Mouse (Mus musculus) forebrain, embryonic 16.5 days (tissue): ENCODE data around the gene Dnlz. TPM values are rescaled to one million over a fixed set of nuclear protein-coding genes. Genes with fewer than 3 reads are reported as not detected.

Experiments
- ATAC-seq: fragments of 200-750 bp; cut with Nextera tagmentation; 2 replicates; pipeline ENCODE4 v1.8.0; 2017; ENCODE audit warnings: mild to moderate bottlenecking, moderate library complexity
- H3K27ac ChIP-seq: fragments of 300-500 bp; sonication (generic); 2 replicates; pipeline ENCODE4 v1.5.1; 2014; ENCODE audit warnings: low read length, control low read depth
- H3K27me3 ChIP-seq: fragments of 300-500 bp; sonication (generic); replicated peaks from 2 replicates; pipeline ENCODE4 v1.6.1; 2014; ENCODE audit warnings: low read length; ENCODE audit not compliant: control insufficient read depth, insufficient read depth
- H3K36me3 ChIP-seq: fragments of 300-500 bp; sonication (generic); 2 replicates; pipeline ENCODE4 v1.6.1; 2014; ENCODE audit not compliant: control insufficient read depth, insufficient read depth
- H3K4me1 ChIP-seq: fragments of 300-500 bp; sonication (generic); replicated peaks from 2 replicates; pipeline ENCODE4 v1.6.1; 2014; ENCODE audit warnings: low read length; ENCODE audit not compliant: control insufficient read depth, insufficient read depth
- H3K4me2 ChIP-seq: fragments of 300-500 bp; sonication (generic); 2 replicates; pipeline ENCODE4 v1.6.1; 2014; ENCODE audit warnings: mild to moderate bottlenecking, low read length, control low read depth
- H3K4me3 ChIP-seq: fragments of 300-500 bp; sonication (generic); replicated peaks from 2 replicates; pipeline ENCODE4 v1.5.1; 2014; ENCODE audit warnings: mild to moderate bottlenecking, low read length, control low read depth
- H3K9ac ChIP-seq: fragments of 300-500 bp; sonication (generic); replicated peaks from 2 replicates; pipeline ENCODE4 v1.6.1; 2014; ENCODE audit warnings: low read depth, low read length, control low read depth
- H3K9me3 ChIP-seq: fragments of 300-500 bp; sonication (generic); 2 replicates; pipeline ENCODE4 v1.6.1; 2016; ENCODE audit warnings: low read length; ENCODE audit not compliant: control insufficient read depth
- WGBS: fragments of 180-500 bp; shearing (Covaris S2); extraction: QIAGEN DNeasy Blood & Tissue Kit; methylation state at CpG from one replicate; pipeline ENCODE4 v1.1.7; 2014; 5-methylcytosine and 5-hydroxymethylcytosine counted together
- polyA plus RNA-seq: library from polyadenylated mRNA; unstranded; fragments of >200 nt; fragmentation: Nextera tagmentation; extraction: Ambion mirVana; gene quantifications from 2 replicates; pipeline ENCODE4 v1.2.1, GENCODE M21; 2015

Dnlz gene
- polyA plus RNA-seq, 1 experiment from 2014 or later: 32.5 TPM

DNA sequence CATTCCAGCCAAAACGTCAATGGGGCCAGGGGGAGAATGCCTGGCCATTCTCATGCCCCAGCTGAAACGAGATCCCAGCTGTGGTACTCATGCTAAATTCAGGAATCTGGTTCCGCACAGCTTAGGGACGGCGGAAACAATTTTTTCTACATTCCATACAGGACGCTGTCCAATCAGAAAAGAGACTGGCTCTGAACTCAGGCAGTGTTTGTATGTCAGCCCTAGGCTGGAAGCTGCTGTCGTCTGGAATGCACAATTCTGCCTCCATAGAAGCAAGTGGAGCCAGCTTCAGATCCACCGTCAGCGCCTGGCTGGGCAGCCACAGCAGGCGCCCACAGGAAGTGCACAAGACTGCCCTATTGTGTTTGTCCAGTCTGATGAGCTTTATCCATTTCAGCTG, 42.2 kb downstream of the Dnlz start:
- H3K9me3 ChIP-seq: no peaks in the 10 kb centered on the region
- no peak overlapping the region for H3K4me2 ChIP-seq
- 19% methylated on average over 10 of the region's 10 CpGs for WGBS
- peak overlapping the region; percentile 27; the same call in 1 of the 2 replicates for H3K27ac ChIP-seq
- H3K27me3 ChIP-seq: no peaks in the 10 kb centered on the region
- peak; percentile 69; the same call in 1 of the 2 replicates for ATAC-seq
- H3K4me3 ChIP-seq: no peak overlapping the region
- H3K9ac ChIP-seq: peak overlapping the region; percentile 11; the same call in 1 of the 2 replicates
- no peaks in the 10 kb centered on the region for H3K36me3 ChIP-seq
- peaks cover 10% of the 10 kb centered on the region for H3K4me1 ChIP-seq

DNA sequence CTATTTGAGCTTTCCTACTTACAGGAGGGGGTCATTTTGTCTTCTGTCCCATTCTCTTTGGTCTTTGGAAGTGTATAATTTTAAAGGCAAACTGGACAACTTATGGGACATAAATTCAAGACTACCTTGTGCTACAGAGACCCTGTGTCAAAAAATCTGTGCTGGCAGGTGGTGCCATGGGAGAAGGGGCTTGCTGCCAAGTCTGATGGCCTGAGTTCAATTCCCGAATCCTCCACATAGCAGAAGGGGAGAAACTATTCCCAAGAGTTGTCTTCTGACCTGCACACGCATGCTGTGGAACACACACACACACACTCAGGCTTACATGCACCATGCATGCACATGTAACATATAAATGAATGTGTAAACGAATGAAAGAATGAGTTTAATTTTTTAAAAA, 45.2 kb downstream of the Dnlz start:
- H3K27me3 ChIP-seq: no peaks in the 10 kb centered on the region
- no peak overlapping the region for H3K9ac ChIP-seq
- peaks cover 6% of the 10 kb centered on the region; the same call in 1 of the 2 replicates for H3K4me1 ChIP-seq
- H3K27ac ChIP-seq: no peak overlapping the region
- WGBS: 91% methylated on average over 3 of the region's 3 CpGs
- H3K9me3 ChIP-seq: no peaks in the 10 kb centered on the region
- no peak overlapping the region for H3K4me2 ChIP-seq
- H3K36me3 ChIP-seq: no peaks in the 10 kb centered on the region
- no peak for ATAC-seq
- no peak overlapping the region for H3K4me3 ChIP-seq

DNA sequence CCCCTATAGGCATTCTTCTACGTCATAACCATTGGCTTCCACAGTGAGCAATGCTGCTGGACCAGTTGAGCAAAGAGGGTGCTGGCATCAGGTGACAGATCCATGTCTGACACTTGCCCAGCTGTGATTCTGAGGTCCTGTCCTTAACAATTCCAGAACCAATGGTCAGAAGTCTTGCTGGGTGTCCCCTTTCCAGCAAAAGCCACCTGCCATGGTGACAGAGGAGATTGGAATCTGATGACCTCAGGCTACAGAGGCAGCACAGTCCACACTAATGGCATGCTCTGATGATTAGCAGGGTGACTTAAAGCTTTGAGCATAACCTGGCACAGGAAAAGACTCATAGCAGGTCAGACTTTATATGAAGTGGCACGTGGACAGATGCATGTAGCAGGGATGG, 46.4 kb downstream of the Dnlz start:
- no peak overlapping the region for H3K4me3 ChIP-seq
- 76% methylated on average over 2 of the region's 2 CpGs for WGBS
- ATAC-seq: no peak
- H3K36me3 ChIP-seq: no peaks in the 10 kb centered on the region
- H3K9ac ChIP-seq: no peak overlapping the region
- H3K27ac ChIP-seq: no peak overlapping the region
- peaks cover 8% of the 10 kb centered on the region for H3K4me1 ChIP-seq
- no peaks in the 10 kb centered on the region for H3K27me3 ChIP-seq
- no peaks in the 10 kb centered on the region for H3K9me3 ChIP-seq
- no peak overlapping the region for H3K4me2 ChIP-seq

DNA sequence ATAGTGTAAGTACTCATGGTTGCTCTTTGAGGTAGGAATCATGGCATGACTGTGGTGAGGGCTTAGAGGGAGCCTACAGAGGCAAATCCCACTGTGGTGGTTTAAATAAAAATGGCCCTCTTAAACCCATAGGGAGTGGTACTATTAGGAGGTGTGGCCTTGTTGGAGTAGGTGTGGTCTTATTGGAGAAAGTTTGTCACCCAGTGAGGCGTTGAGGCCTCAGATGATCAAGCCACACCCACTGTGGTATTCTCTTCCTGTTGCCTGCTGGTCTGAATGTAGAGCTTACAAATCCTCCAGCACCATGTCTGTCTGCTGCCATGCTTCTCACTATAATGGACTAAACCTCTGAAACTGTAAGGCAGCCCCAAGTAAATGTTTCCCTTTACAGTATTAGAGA, 47.2 kb downstream of the Dnlz start:
- 67% methylated on average over 1 of the region's 1 CpGs for WGBS
- no peaks in the 10 kb centered on the region for H3K27me3 ChIP-seq
- no peak for ATAC-seq

GRCm38 (mm10) chr2:26302005-26302503, 49.9 kb downstream of the Dnlz start:
- no peak overlapping the region for H3K4me2 ChIP-seq
- no peak for ATAC-seq
- no peak overlapping the region for H3K4me3 ChIP-seq
- peaks cover 37% of the 10 kb centered on the region for H3K4me1 ChIP-seq
- H3K27me3 ChIP-seq: no peaks in the 10 kb centered on the region
- WGBS: 90% methylated on average over 10 of the region's 10 CpGs
- H3K9ac ChIP-seq: no peak overlapping the region
- H3K27ac ChIP-seq: no peak overlapping the region
- no peaks in the 10 kb centered on the region for H3K9me3 ChIP-seq
- H3K36me3 ChIP-seq: no peaks in the 10 kb centered on the region

More for the DNA sequence above, 47.2 kb downstream of the Dnlz start:
- no peaks in the 10 kb centered on the region for H3K36me3 ChIP-seq
- H3K27ac ChIP-seq: no peak overlapping the region
- no peaks in the 10 kb centered on the region for H3K9me3 ChIP-seq
- no peak overlapping the region for H3K9ac ChIP-seq
- H3K4me2 ChIP-seq: no peak overlapping the region
- peaks cover 14% of the 10 kb centered on the region for H3K4me1 ChIP-seq
- no peak overlapping the region for H3K4me3 ChIP-seq

DNA sequence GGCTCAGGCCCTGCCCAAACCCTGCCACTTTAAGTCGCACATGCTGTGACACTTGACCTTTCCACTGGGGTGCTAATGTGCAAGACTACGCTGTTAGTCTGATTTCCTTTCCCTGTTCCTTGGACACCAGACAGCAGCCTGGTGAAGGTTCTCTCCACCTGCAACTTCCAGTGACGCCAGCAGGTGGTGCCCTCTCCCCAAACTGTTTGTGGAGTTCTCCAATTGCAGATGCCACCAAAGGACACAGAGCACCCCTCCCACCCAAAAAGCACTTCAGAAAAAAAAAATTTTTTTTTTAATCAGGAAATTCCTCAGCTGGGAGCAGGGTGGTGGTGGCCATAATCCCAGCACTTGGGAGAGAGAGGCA, 51.1 kb downstream of the Dnlz start:
- no peak overlapping the region; the same call in 1 of the 2 replicates for H3K27ac ChIP-seq
- H3K9ac ChIP-seq: no peak overlapping the region
- H3K36me3 ChIP-seq: no peaks in the 10 kb centered on the region
- WGBS: 0% methylated on average over 3 of the region's 3 CpGs
- H3K27me3 ChIP-seq: no peaks in the 10 kb centered on the region
- no peak overlapping the region for H3K4me3 ChIP-seq
- ATAC-seq: no peak
- peaks cover 44% of the 10 kb centered on the region for H3K4me1 ChIP-seq
- no peaks in the 10 kb centered on the region for H3K9me3 ChIP-seq
- H3K4me2 ChIP-seq: no peak overlapping the region

GRCm38 (mm10) chr2:26300161-26300807, 51.6 kb downstream of the Dnlz start:
- H3K9me3 ChIP-seq: no peaks in the 10 kb centered on the region
- no peak overlapping the region; the same call in 1 of the 2 replicates for H3K27ac ChIP-seq
- 29% methylated on average over 5 of the region's 5 CpGs for WGBS
- H3K9ac ChIP-seq: no peak overlapping the region
- H3K4me3 ChIP-seq: no peak overlapping the region
- H3K27me3 ChIP-seq: no peaks in the 10 kb centered on the region
- no peak overlapping the region for H3K4me2 ChIP-seq
- H3K4me1 ChIP-seq: peaks cover 44% of the 10 kb centered on the region
- no peaks in the 10 kb centered on the region for H3K36me3 ChIP-seq
- ATAC-seq: no peak

DNA sequence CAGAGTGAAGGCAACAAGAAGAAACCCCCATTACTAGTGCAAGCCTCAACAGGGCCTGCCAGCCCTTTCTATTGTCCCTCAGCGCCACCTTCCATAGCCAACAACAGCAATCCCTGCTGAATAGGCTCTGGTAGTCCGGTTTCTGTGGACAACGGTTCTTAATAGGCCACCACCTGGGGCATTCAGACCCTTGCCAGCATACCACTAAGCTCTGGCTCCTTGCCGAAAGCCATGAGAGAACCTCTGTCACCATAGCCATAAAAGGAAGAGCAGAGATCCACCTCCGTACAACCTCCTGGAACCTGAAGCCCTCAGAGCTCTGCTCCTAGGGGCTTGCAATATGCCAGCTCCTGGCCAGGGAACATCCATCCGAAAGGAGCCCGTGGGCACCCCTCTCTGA, 52.6 kb downstream of the Dnlz start:
- Histone ChIP-seq H3K36me3 (no peaks in the 10 kb centered on the region), H3K4me3 (no peak overlapping the region), H3K4me2 (no peak overlapping the region), H3K9me3 (no peaks in the 10 kb centered on the region), H3K9ac (peak overlapping the region; percentile 38), H3K4me1 (peaks cover 44% of the 10 kb centered on the region), H3K27me3 (no peaks in the 10 kb centered on the region), H3K27ac (peak overlapping the region; percentile 60)
- 22% methylated on average over 7 of the region's 7 CpGs for WGBS
- no peak for ATAC-seq

DNA sequence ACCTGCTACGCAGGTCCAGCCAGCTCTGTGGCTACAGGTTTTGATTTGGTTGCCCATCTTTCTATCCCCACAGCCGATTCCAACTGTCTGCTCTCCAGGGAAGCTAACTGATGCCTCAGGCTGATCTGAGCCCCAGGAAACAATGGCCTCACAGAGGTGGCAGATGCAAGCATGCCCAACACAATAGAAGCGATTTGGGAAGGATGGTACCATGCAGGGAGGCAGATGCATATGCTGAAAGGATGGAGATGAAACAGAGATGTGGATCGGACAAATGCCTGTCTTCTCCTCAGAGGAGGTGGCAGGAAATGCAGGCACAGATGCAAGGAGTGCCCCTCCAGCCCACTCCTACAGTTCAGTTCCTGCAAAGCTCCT, 53.1 kb downstream of the Dnlz start:
- Histone ChIP-seq H3K9ac (peak overlapping the region; percentile 38), H3K4me1 (peaks cover 44% of the 10 kb centered on the region), H3K27ac (peak overlapping the region; percentile 60), H3K4me3 (no peak overlapping the region; the same call in 1 of the 2 replicates), H3K9me3 (no peaks in the 10 kb centered on the region), H3K27me3 (no peaks in the 10 kb centered on the region), H3K36me3 (no peaks in the 10 kb centered on the region), H3K4me2 (peak overlapping the region; percentile 28)
- 6% methylated on average over 4 of the region's 4 CpGs for WGBS
- peak; percentile 24 for ATAC-seq
